In genomic region chr11:69070093-69070492, GRCm38 (mm10) we compare ENCODE assay signal across 8 mouse cellular contexts. TPM values are rescaled to one million over a fixed set of nuclear protein-coding genes. Genes with fewer than 3 reads are reported as not detected.
DNase-seq lines count a peak whose midpoint lies in the region; ATAC-seq and TF ChIP-seq lines count a peak whose summit lies in the region.

No protein-coding gene starts in this region.

- no peak for TF ChIP-seq POLR2A in heart, adult 2 months (IDR thresholded peaks at IDR 0.05; ENCODE audit: insufficient read depth, low read depth, low read length)
- no peak for TF ChIP-seq POLR2A in bone marrow macrophage, adult 2 months (IDR thresholded peaks at IDR 0.05; ENCODE audit: borderline replicate concordance, low read depth, low read length)

- 0% methylated on average over 13 of the region's 13 CpGs for WGBS in heart, adult 2 months
- under 1% methylated on average over 13 of the region's 13 CpGs for WGBS in hindbrain, embryonic 15.5 days

- H3K36me3 ChIP-seq in heart, adult 2 months (ENCODE audit: control insufficient read depth, insufficient read depth, low read length): no peaks in the 10 kb centered on the region
- no peaks in the 10 kb centered on the region for H3K36me3 ChIP-seq in hindbrain, embryonic 15.5 days

- no peak for TF ChIP-seq CTCF in heart, adult 2 months (IDR thresholded peaks at IDR 0.05)
- TF ChIP-seq CTCF in bone marrow macrophage, adult 2 months (IDR thresholded peaks at IDR 0.05; ENCODE audit: low read depth, low read length): no peak

- no peaks in the 10 kb centered on the region for H3K79me2 ChIP-seq in heart, adult 2 months (replicated peaks; ENCODE audit: control insufficient read depth, insufficient read depth, low read length)

- H3K4me3 ChIP-seq in heart, adult 2 months: peak overlapping the region; percentile 67
- peak overlapping the region; percentile 69 for H3K4me3 ChIP-seq in bone marrow macrophage, adult 2 months (ENCODE audit: insufficient read depth, low read length)
- peak overlapping the region; percentile 65 for H3K4me3 ChIP-seq in hindbrain, embryonic 15.5 days

- TF ChIP-seq EP300 in heart, adult 2 months (IDR thresholded peaks at IDR 0.05; ENCODE audit: insufficient read depth, low read depth, low read length): no peak

- ATAC-seq in hindbrain, embryonic 15.5 days (ENCODE audit: low FRiP score, low read depth): no peak
- no peak for ATAC-seq in megakaryocyte-erythroid progenitor cell, adult 5-6 weeks (replicated peaks; ENCODE audit: low FRiP score, low TSS enrichment, poor library complexity, severe bottlenecking)

- no peaks in the 10 kb centered on the region for H3K27me3 ChIP-seq in heart, adult 2 months (ENCODE audit: control insufficient read depth, insufficient read depth, low read length)
- H3K27me3 ChIP-seq in hindbrain, embryonic 15.5 days: no peaks in the 10 kb centered on the region

- H3K9me3 ChIP-seq in hindbrain, embryonic 15.5 days: no peaks in the 10 kb centered on the region

- no peak for DNase-seq in heart, adult 2 months
- no peak for DNase-seq in heart, adult 8-10 months (ENCODE audit: low spot score)
- DNase-seq in lung, postnatal 36 days: peak; percentile 25
- no peak for DNase-seq in layer of hippocampus, postnatal 36 days
- DNase-seq in right cerebral cortex, postnatal 36 days (ENCODE audit: low spot score in 2 of 2): no peak

- H3K4me2 ChIP-seq in hindbrain, embryonic 15.5 days: peak overlapping the region; percentile 85

- peak overlapping the region; percentile 89 for H3K27ac ChIP-seq in heart, adult 2 months
- H3K27ac ChIP-seq in bone marrow macrophage, adult 2 months (ENCODE audit: insufficient read depth, low read depth, low read length): peak overlapping the region; percentile 55
- H3K27ac ChIP-seq in hindbrain, embryonic 15.5 days (replicated peaks): peak overlapping the region; percentile 86

- intact Hi-C loops in heart, adult 2 months (cut with DNase I): no loop called here

- peak overlapping the region; percentile 77 for H3K9ac ChIP-seq in heart, adult 2 months (ENCODE audit: low read depth, low read length)
- H3K9ac ChIP-seq in hindbrain, embryonic 15.5 days: peak overlapping the region; percentile 74

- H3K4me1 ChIP-seq in heart, adult 2 months (ENCODE audit: control insufficient read depth, insufficient read depth, low read length): peaks cover 16% of the 10 kb centered on the region
- peaks cover 23% of the 10 kb centered on the region for H3K4me1 ChIP-seq in bone marrow macrophage, adult 2 months (ENCODE audit: control insufficient read depth, insufficient read depth, low read length)
- peaks cover 48% of the 10 kb centered on the region for H3K4me1 ChIP-seq in hindbrain, embryonic 15.5 days (replicated peaks)

RNA-seq across cellular contexts. Expression of gene Tmem107, which starts 0.5 kb away (rescaled TPM):
- total RNA-seq in heart, adult 2 months (2021): 1 to 10 TPM; 5.6 to 6.6 TPM
- polyA plus RNA-seq in heart, adult 2 months (2012; rRNA removed): 15.9 and 26.1 TPM in 2 replicates
- total RNA-seq in heart, adult 8-10 months (2022): 1 to 10 TPM; 6.3 to 8.4 (median 7.5) TPM
- polyA plus RNA-seq in bone marrow macrophage, adult 2 months (2012; ENCODE audit: insufficient read depth, insufficient read length, missing spikeins): 9.8 and 14.6 TPM in 2 replicates
- polyA plus RNA-seq in hindbrain, embryonic 15.5 days (2015; fragmentation: Nextera tagmentation; extraction: Ambion mirVana): 36.6 and 41.7 TPM in 2 replicates
- 10 to 100 TPM; 20.8 to 24.0 TPM for total RNA-seq in layer of hippocampus, postnatal 36 days (2021)
- 33.8 and 51.0 TPM in 2 replicates for total RNA-seq in megakaryocyte-erythroid progenitor cell, adult 5-6 weeks (2014; fragmentation: Nextera tagmentation)
- total RNA-seq in megakaryocyte-erythroid progenitor cell, adult 5-6 weeks (2017): 16.2 and 33.4 TPM in 2 replicates

RNA-seq across cellular contexts. Expression of gene Borcs6, which starts 10.6 kb away (rescaled TPM):
- 10 to 100 TPM; 15.3 to 17.8 TPM for total RNA-seq in heart, adult 2 months (2021)
- polyA plus RNA-seq in heart, adult 2 months (2012; rRNA removed): 13.0 and 14.2 TPM in 2 replicates
- total RNA-seq in heart, adult 8-10 months (2022): 10 to 100 TPM; 16.1 to 18.7 (median 17.1) TPM
- polyA plus RNA-seq in bone marrow macrophage, adult 2 months (2012; ENCODE audit: insufficient read depth, insufficient read length, missing spikeins): 30.5 and 36.9 TPM in 2 replicates
- 22.1 and 23.1 TPM in 2 replicates for polyA plus RNA-seq in hindbrain, embryonic 15.5 days (2015; fragmentation: Nextera tagmentation; extraction: Ambion mirVana)
- 10 to 100 TPM; 27.8 to 30.4 TPM for total RNA-seq in layer of hippocampus, postnatal 36 days (2021)
- total RNA-seq in megakaryocyte-erythroid progenitor cell, adult 5-6 weeks (2014; fragmentation: Nextera tagmentation): 0.46 and 7.0 TPM in 2 replicates
- total RNA-seq in megakaryocyte-erythroid progenitor cell, adult 5-6 weeks (2017): 3.5 TPM in 2 replicates

RNA-seq across cellular contexts. Expression of gene Vamp2, which starts 18.2 kb away (rescaled TPM):
- 10 to 100 TPM; 63.4 to 70.8 TPM for total RNA-seq in heart, adult 2 months (2021)
- 83.0 and 90.0 TPM in 2 replicates for polyA plus RNA-seq in heart, adult 2 months (2012; rRNA removed)
- 10 to 100 TPM; 57.1 to 72.2 (median 68.6) TPM for total RNA-seq in heart, adult 8-10 months (2022)
- polyA plus RNA-seq in bone marrow macrophage, adult 2 months (2012; ENCODE audit: insufficient read depth, insufficient read length, missing spikeins): 76.6 and 79.4 TPM in 2 replicates
- 317 and 437 TPM in 2 replicates for polyA plus RNA-seq in hindbrain, embryonic 15.5 days (2015; fragmentation: Nextera tagmentation; extraction: Ambion mirVana)
- total RNA-seq in layer of hippocampus, postnatal 36 days (2021): 100 to 1,000 TPM; 962 to 984 TPM
- total RNA-seq in megakaryocyte-erythroid progenitor cell, adult 5-6 weeks (2014; fragmentation: Nextera tagmentation): 46.7 and 60.3 TPM in 2 replicates
- 7.5 and 15.7 TPM in 2 replicates for total RNA-seq in megakaryocyte-erythroid progenitor cell, adult 5-6 weeks (2017)

RNA-seq across cellular contexts. Expression of gene Aurkb, which starts 24.6 kb away (rescaled TPM):
- under 1 TPM; 0.21 to 0.59 TPM for total RNA-seq in heart, adult 2 months (2021)
- 0.61 and 1.1 TPM in 2 replicates for polyA plus RNA-seq in heart, adult 2 months (2012; rRNA removed)
- total RNA-seq in heart, adult 8-10 months (2022): under 1 TPM in 2 of 4 experiments, not detected in 2; 0.33 to 0.75 TPM
- polyA plus RNA-seq in bone marrow macrophage, adult 2 months (2012; ENCODE audit: insufficient read depth, insufficient read length, missing spikeins): 52.8 and 53.9 TPM in 2 replicates
- polyA plus RNA-seq in hindbrain, embryonic 15.5 days (2015; fragmentation: Nextera tagmentation; extraction: Ambion mirVana): 28.6 and 36.1 TPM in 2 replicates
- total RNA-seq in layer of hippocampus, postnatal 36 days (2021): 1 to 10 TPM; 1.0 to 1.1 TPM
- total RNA-seq in megakaryocyte-erythroid progenitor cell, adult 5-6 weeks (2014; fragmentation: Nextera tagmentation): 118 and 122 TPM in 2 replicates
- 60.0 and 75.0 TPM in 2 replicates for total RNA-seq in megakaryocyte-erythroid progenitor cell, adult 5-6 weeks (2017)

RNA-seq across cellular contexts. Expression of gene Per1, which starts 24.9 kb away (rescaled TPM):
- 10 to 100 TPM; 44.4 to 79.8 TPM for total RNA-seq in heart, adult 2 months (2021)
- polyA plus RNA-seq in heart, adult 2 months (2012; rRNA removed): 18.0 and 36.4 TPM in 2 replicates
- total RNA-seq in heart, adult 8-10 months (2022): 10 to 100 TPM; 33.3 to 81.2 (median 48.5) TPM
- polyA plus RNA-seq in bone marrow macrophage, adult 2 months (2012; ENCODE audit: insufficient read depth, insufficient read length, missing spikeins): 24.7 and 35.9 TPM in 2 replicates
- polyA plus RNA-seq in hindbrain, embryonic 15.5 days (2015; fragmentation: Nextera tagmentation; extraction: Ambion mirVana): 10.0 and 10.1 TPM in 2 replicates
- 10 to 100 TPM; 78.2 to 92.8 TPM for total RNA-seq in layer of hippocampus, postnatal 36 days (2021)
- total RNA-seq in megakaryocyte-erythroid progenitor cell, adult 5-6 weeks (2014; fragmentation: Nextera tagmentation): 11.3 and 17.6 TPM in 2 replicates
- total RNA-seq in megakaryocyte-erythroid progenitor cell, adult 5-6 weeks (2017): 4.7 and 12.5 TPM in 2 replicates

Comparison
In these comparisons a context has a peak if more than half of its experiments do, and no peak if none do; other contexts are left out.
1. RNA of gene Vamp2, which starts 18.2 kb away (total RNA-seq): 962 to 984 TPM in layer of hippocampus, postnatal 36 days; 63.4 to 70.8 TPM in heart, adult 2 months, 57.1 to 72.2 TPM in heart, adult 8-10 months and 7.5 to 60.3 TPM in megakaryocyte-erythroid progenitor cell, adult 5-6 weeks; every median in the first group is over 10 times any median in the second.
2. Peak in every context shown above with its lines, with median percentiles within 50 percentile points of each other: H3K27ac ChIP-seq and H3K4me3 ChIP-seq.